Mouse (Mus musculus): ENCODE results near the gene Dgat2. TPM values are rescaled to one million over a fixed set of nuclear protein-coding genes. Genes with fewer than 3 reads are reported as not detected.
A peak's percentile ranks its signal among the peaks of the same experiment; 100 is the strongest.

The Dgat2 gene
- polyA plus RNA-seq, 1 experiment from 2014 or later: 15.1 TPM

DNA sequence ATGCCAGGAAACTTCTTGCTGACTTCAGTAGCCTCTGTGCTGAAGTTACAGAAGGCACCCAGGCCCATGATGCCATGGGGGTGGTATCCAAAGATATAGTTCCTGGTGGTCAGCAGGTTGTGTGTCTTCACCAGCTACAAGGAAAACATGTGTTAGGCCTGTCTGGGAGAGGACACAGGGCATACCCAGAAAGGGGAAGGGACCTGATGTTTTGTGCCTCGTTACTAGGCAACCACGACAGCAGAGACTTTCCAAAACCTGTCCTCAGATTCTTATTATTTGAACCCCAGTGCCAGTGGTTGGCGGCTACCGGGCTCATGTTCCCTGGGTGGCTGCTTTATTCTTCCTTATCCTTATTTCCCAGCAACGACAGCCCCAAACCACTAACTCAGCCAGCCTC is 23.6 kb downstream of the Dgat2 start:
- Histone ChIP-seq H3K27ac (replicated peaks) (no peak overlapping the region), H3K4me3 (no peak overlapping the region), H3K4me2 (replicated peaks) (no peak overlapping the region), H3K9ac (replicated peaks) (no peak overlapping the region), H3K9me3 (no peaks in the 10 kb centered on the region), H3K36me3 (no peaks in the 10 kb centered on the region), H3K4me1 (peaks cover 6% of the 10 kb centered on the region), H3K27me3 (no peaks in the 10 kb centered on the region)
- WGBS: 45% methylated on average over 5 of the region's 5 CpGs
- no peak for ATAC-seq (replicated peaks)

DNA sequence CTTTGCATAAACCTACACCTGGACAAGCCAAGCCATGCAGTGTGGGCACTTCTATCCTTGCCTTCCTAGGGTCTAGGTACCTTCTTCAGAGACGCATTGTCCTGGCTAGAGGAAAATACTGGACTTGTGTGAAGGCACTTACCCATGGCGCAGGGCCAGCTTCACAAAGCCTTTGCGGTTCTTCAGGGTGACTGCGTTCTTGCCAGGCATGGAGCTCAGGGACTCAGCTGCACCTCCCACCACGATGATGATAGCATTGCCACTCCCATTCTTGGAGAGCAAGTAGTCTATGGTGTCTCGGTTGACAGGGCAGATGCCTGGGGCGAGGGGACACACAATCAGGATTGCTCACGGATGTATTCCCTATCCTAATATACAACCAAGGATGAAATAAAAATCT is 24.5 kb downstream of the Dgat2 start:
- Histone ChIP-seq H3K4me1 (peaks cover 6% of the 10 kb centered on the region), H3K27ac (replicated peaks) (no peak overlapping the region), H3K4me3 (no peak overlapping the region), H3K9ac (replicated peaks) (no peak overlapping the region), H3K4me2 (replicated peaks) (no peak overlapping the region), H3K36me3 (no peaks in the 10 kb centered on the region), H3K27me3 (no peaks in the 10 kb centered on the region), H3K9me3 (no peaks in the 10 kb centered on the region)
- no peak for ATAC-seq (replicated peaks)
- WGBS: 90% methylated on average over 8 of the region's 8 CpGs

DNA sequence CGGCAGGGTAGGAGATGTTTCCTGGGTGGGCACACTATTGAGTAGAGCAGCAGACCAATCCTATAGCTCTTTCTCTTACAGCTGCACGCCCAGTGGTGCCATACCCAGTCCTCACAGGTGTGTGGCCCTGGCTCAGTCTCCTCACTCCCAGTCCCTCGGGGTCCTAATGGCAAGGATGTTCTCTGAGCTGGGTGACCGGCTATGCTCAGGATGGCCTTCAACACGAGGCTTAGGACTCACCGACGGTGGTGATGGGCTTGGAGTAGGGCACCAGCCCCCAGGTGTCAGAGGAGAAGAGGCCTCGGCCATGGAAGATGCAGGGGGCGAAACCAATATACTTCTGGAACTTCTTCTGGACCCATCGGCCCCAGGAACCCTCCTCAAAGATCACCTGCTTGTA is 25.8 kb downstream of the Dgat2 start:
- H3K36me3 ChIP-seq: no peaks in the 10 kb centered on the region
- ATAC-seq (replicated peaks): no peak
- WGBS: 86% methylated on average over 10 of the region's 10 CpGs
- H3K4me3 ChIP-seq: no peak overlapping the region
- peaks cover 6% of the 10 kb centered on the region for H3K4me1 ChIP-seq
- no peaks in the 10 kb centered on the region for H3K27me3 ChIP-seq
- no peak overlapping the region for H3K4me2 ChIP-seq (replicated peaks)
- H3K9ac ChIP-seq (replicated peaks): no peak overlapping the region
- H3K27ac ChIP-seq (replicated peaks): no peak overlapping the region
- H3K9me3 ChIP-seq: no peaks in the 10 kb centered on the region

DNA sequence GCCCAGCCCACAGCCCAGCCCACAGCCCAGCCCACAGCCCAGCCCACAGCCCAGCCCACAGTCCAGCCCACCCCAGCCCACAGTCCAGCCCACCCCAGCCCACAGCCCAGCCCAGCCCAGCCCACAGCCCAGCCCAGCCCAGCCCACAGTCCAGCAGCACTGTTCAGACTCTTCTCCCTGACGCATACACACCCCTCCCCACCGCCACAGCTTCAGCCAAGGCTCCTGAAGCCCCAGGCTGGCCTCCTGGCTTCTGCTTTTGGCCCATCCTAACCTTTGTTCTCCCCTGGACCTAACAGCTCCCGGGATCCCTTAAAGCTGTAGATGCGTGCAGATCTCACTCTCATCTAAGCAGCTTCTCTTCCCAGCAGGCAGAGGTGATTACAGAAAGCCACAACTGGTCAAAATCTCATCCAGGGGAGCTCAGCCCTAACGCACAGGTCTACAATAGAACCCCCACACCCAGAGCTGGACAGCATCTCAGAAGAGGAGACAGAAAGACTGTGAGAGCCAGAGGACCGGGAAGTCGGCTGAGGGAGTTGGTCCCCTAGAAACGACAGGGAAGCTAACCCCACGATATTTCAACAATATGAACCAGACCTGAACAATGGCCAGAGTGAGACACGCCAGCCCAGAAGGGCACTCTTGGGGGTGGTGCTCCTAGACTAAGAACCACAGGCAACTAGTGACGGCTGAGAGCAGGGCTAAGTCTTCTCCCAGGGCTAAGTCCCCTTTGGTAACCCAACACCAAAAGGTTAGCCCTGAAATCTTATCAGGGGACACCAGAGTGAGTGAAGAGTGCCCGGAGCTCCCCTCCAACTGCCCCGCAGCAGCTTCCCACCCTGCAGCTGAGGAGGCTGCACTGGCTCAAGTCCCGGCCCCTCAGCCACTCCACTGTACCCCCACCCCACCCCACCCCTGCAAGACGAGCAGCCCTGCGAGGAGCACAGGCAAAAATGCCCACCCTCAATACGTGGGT is 26.9 kb downstream of the Dgat2 start:
- ATAC-seq (replicated peaks): peak; percentile 55; the same call in 1 of the 2 replicates
- Histone ChIP-seq H3K9ac (replicated peaks) (no peak overlapping the region), H3K27ac (replicated peaks) (no peak overlapping the region)

DNA sequence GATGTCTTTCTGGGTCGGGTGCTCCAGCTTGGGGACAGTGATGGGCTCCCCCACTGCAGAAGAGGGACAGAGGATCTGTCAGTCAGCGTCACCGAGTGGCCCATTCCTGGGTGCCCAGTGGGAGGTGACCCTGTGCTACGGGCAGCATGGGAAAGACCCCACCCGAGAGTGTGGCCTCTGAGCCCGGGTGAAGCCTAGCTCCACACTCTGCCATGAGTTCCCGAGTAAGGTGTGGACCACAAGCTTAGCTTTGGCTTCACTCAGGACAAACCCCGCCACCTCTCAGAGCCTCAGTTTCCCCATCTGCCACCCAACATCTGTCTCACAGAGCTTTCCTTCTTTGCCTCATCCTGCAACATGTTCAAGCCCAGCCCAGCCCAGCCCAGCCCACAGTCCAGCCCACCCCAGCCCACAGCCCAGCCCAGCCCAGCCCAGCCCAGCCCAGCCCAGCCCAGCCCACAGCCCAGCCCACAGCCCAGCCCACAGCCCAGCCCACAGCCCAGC is 27.8 kb downstream of the Dgat2 start:
- Histone ChIP-seq H3K9ac (replicated peaks) (no peak overlapping the region), H3K4me3 (no peak overlapping the region), H3K27ac (replicated peaks) (no peak overlapping the region), H3K36me3 (no peaks in the 10 kb centered on the region), H3K4me1 (peaks cover 6% of the 10 kb centered on the region), H3K9me3 (no peaks in the 10 kb centered on the region), H3K4me2 (replicated peaks) (no peak overlapping the region), H3K27me3 (no peaks in the 10 kb centered on the region)
- ATAC-seq (replicated peaks): peak; percentile 26; the same call in 1 of the 2 replicates
- WGBS: 53% methylated on average over 8 of the region's 8 CpGs

More for the DNA sequence above, 26.9 kb downstream of the Dgat2 start:
- no peaks in the 10 kb centered on the region for H3K27me3 ChIP-seq
- 19% methylated on average over 16 of the region's 17 CpGs for WGBS
- peaks cover 6% of the 10 kb centered on the region for H3K4me1 ChIP-seq
- H3K36me3 ChIP-seq: no peaks in the 10 kb centered on the region
- peak overlapping the region; percentile 31 for H3K4me2 ChIP-seq (replicated peaks)
- H3K9me3 ChIP-seq: no peaks in the 10 kb centered on the region
- 0 out of 2 replicates have a peak overlapping the region, but pooled peaks have one; percentile 5 for H3K4me3 ChIP-seq

DNA sequence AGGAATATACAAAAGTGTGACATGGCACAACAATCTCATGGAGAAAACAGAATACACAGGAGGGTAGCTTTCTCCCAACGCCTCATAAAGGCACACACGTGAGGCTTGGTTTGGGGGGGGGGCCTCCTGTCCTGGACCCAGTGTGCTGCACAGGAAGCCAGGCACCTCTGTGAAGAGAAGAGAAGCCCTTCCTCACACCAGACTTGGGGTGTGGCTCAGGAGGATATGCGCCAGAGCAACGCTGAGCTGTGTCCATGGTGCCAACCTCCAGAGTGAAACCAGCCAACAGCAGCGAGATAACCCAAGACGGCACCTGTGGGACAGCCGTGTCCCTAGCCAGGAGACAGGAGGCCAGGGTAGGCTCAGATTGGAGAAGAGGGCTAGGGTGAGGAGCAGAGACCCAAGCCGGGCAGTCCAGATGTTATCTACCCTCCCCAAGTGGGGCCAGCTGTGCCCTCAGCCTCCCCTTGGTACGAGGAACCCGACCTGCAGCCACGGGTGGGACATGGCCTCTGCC is 28.8 kb downstream of the Dgat2 start:
- Histone ChIP-seq H3K9ac (replicated peaks) (no peak overlapping the region), H3K9me3 (no peaks in the 10 kb centered on the region), H3K4me3 (no peak overlapping the region), H3K27me3 (no peaks in the 10 kb centered on the region), H3K36me3 (no peaks in the 10 kb centered on the region), H3K27ac (replicated peaks) (no peak overlapping the region), H3K4me2 (replicated peaks) (no peak overlapping the region), H3K4me1 (peaks cover 6% of the 10 kb centered on the region)
- WGBS: 93% methylated on average over 11 of the region's 11 CpGs
- ATAC-seq (replicated peaks): no peak

DNA sequence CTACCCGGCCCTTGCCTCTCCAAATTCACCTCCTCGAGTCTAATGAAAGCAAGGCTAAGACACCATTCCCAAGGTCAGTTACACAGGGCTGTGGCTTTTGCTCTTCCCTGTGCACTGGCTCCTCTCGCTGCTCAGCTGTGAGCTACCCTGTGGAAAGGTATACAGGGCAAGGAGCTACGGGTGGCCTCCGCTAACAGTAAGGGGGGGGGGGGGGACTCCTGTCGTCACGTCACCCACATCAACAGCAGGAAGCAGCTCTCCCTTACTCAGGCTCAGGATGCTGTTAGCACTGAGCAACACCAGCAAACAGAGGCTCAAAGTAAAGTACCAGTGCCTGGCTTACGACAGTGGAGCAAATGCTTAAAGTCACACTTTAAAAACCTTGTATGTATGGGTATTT is 29.8 kb downstream of the Dgat2 start:
- Histone ChIP-seq H3K9ac (replicated peaks) (no peak overlapping the region), H3K4me2 (replicated peaks) (no peak overlapping the region), H3K9me3 (no peaks in the 10 kb centered on the region), H3K36me3 (no peaks in the 10 kb centered on the region), H3K4me1 (peaks cover 6% of the 10 kb centered on the region), H3K27me3 (no peaks in the 10 kb centered on the region), H3K27ac (replicated peaks) (no peak overlapping the region), H3K4me3 (no peak overlapping the region)
- ATAC-seq (replicated peaks): no peak
- WGBS: 82% methylated on average over 8 of the region's 8 CpGs

DNA sequence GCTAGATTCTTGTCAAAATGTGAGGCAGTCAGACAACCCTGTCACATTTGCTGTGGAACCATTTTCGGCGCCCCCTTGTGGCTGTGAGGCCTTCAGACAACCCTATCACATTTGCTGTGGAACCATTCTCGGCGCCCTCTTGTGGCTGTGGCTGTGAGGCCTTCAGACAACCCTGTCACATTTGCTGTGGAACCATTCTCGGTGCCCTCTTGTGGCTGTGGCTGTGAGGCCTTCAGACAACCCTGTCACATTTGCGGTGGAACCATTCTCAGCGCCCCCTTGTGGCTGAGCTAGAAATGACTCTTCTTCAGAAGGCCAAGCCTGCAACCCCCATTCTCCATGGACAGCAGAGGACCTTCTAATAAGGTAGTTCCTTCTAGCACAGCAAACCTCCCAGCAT is 31.2 kb downstream of the Dgat2 start:
- 4% methylated on average over 7 of the region's 7 CpGs for WGBS
- ATAC-seq (replicated peaks): peak; percentile 68
- no peaks in the 10 kb centered on the region for H3K36me3 ChIP-seq
- H3K9ac ChIP-seq (replicated peaks): no peak overlapping the region
- no peak overlapping the region for H3K4me2 ChIP-seq (replicated peaks)
- H3K27ac ChIP-seq (replicated peaks): no peak overlapping the region
- no peaks in the 10 kb centered on the region for H3K9me3 ChIP-seq
- H3K4me3 ChIP-seq: no peak overlapping the region
- peaks cover 6% of the 10 kb centered on the region for H3K4me1 ChIP-seq
- H3K27me3 ChIP-seq: no peaks in the 10 kb centered on the region

DNA sequence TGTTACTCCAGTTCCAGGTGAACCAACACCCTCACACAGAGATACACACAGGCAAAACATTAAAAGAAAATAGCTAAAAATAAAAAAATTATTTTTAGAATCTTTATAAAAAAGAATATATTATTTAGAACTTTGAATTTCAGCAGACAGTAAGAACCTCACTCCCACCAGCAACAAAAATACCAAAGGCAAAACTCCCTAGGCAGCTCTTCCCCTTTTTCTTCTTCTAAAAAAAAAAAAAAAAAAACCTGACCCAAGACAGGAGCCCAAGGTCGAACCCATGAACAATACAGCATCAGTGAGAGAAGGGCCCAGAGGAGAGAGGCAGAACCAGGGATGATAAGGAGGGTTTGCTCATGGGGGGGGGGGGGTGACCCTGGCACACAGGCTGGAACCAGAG is 33.5 kb downstream of the Dgat2 start:
- Histone ChIP-seq H3K27ac (replicated peaks) (no peak overlapping the region), H3K4me2 (replicated peaks) (no peak overlapping the region), H3K9me3 (no peaks in the 10 kb centered on the region), H3K4me1 (no peaks in the 10 kb centered on the region), H3K36me3 (no peaks in the 10 kb centered on the region), H3K27me3 (no peaks in the 10 kb centered on the region), H3K4me3 (no peak overlapping the region), H3K9ac (replicated peaks) (no peak overlapping the region)
- ATAC-seq (replicated peaks): no peak
- WGBS: 73% methylated on average over 1 of the region's 1 CpGs

DNA sequence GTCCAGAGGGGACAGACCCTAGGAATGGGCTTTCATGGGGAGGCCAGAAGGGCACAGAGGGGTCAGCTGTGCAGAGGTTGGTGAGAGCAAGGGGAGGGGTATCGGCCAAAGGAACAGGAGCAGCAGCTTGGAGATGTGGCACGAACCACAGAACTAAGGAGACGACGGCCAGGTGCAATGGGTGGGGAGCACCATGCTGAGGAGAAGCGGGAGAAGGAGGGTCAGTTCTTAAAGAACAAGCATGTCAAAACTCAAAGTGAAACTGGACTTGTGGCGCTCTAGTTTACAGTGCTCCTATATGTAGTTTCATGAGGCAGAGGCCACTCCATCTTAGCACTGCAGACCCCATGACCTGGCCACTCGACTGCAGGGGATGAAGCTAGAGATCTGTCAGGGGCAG is 35.0 kb downstream of the Dgat2 start:
- WGBS: 84% methylated on average over 7 of the region's 7 CpGs
- no peak for ATAC-seq (replicated peaks)
- Histone ChIP-seq H3K27me3 (no peaks in the 10 kb centered on the region), H3K36me3 (no peaks in the 10 kb centered on the region), H3K4me2 (replicated peaks) (no peak overlapping the region), H3K27ac (replicated peaks) (no peak overlapping the region), H3K9me3 (no peaks in the 10 kb centered on the region), H3K4me1 (no peaks in the 10 kb centered on the region), H3K4me3 (no peak overlapping the region), H3K9ac (replicated peaks) (no peak overlapping the region)

DNA sequence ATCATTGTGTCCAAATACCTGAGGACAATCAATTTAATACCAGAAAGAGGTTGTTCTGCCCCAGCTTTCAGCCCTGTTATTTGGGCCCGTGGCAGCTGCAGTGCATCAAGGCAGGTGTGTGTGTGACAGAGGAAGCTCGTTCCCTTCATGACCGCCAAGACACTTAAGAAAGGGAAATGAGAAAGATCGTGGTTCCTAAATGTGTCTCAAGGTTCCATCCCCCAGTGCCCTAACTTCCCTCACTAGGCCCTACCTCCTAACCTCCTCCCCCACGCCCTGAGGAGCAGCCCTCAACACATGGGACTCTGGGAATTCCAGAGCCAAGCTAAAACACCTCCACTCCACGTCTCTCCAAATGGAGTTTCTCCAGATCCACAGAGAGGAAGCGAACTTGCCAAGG is 35.6 kb downstream of the Dgat2 start:
- no peak for ATAC-seq (replicated peaks)

DNA sequence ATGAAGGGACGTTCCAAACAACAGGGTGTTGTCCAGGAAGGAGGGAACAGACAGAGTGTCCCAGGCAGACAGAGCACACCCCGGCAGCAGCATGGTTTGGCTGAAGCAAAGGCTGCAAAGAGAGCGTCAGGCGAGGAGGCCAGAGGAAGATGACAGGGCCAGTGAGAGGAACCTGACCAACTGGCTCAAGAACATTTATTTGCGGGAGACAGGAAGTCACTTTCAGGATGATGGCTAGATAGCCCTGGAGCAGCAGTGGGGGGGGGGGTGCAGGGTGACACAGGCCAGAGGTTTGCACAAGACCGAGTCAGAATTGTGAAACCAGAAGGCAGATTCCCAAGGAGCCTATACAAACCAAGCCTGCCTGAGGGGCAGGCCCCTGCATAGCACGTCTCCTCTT is 36.5 kb downstream of the Dgat2 start:
- Histone ChIP-seq H3K27me3 (no peaks in the 10 kb centered on the region), H3K4me3 (no peak overlapping the region), H3K27ac (replicated peaks) (no peak overlapping the region), H3K4me1 (peaks cover 6% of the 10 kb centered on the region), H3K4me2 (replicated peaks) (no peak overlapping the region), H3K9ac (replicated peaks) (no peak overlapping the region), H3K9me3 (no peaks in the 10 kb centered on the region), H3K36me3 (no peaks in the 10 kb centered on the region)
- ATAC-seq (replicated peaks): no peak
- WGBS: 68% methylated on average over 7 of the region's 7 CpGs

More for the DNA sequence above, 35.6 kb downstream of the Dgat2 start:
- H3K4me1 ChIP-seq: peaks cover 3% of the 10 kb centered on the region
- H3K9ac ChIP-seq (replicated peaks): no peak overlapping the region
- H3K27ac ChIP-seq (replicated peaks): no peak overlapping the region
- H3K4me3 ChIP-seq: no peak overlapping the region
- 77% methylated on average over 7 of the region's 7 CpGs for WGBS
- H3K4me2 ChIP-seq (replicated peaks): no peak overlapping the region
- no peaks in the 10 kb centered on the region for H3K9me3 ChIP-seq
- no peaks in the 10 kb centered on the region for H3K27me3 ChIP-seq
- H3K36me3 ChIP-seq: no peaks in the 10 kb centered on the region
